Mouse (Mus musculus): ENCODE measurements around the gene Ngef. TPM values are rescaled to one million over a fixed set of nuclear protein-coding genes. Genes with fewer than 3 reads are reported as not detected.
"Not testable (repeated sequence)": the region's sequence is repeated elsewhere in the genome, so short reads cannot be mapped to it uniquely, and the experiment has no call there.

Ngef gene
- total and polyA plus RNA-seq, 3 experiments, result 0.16 TPM; not detected in 2

DNA sequence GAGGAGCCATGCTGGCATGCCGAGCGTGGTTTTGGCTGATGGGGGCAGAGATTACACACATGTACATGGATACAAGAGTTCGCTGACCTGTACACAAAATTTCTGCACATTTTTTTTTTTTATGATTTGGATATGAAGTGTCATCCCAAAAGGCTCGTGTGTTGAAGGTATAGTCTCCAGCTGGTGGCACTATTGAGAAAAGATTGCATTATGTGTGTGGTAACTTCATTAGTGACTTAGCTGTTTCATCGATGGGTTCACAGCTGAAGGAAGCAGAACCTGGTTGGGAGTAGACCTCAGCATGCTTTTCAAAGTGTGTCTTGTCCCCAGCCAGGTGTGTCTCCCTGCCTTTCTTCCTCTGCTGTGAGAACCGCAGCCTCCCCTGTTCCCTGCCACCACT, 105.3 kb downstream of the Ngef start:
- ATAC-seq (ENCODE audit: extremely low read depth, insufficient number of reproducible peaks, low FRiP score, poor library complexity, severe bottlenecking) (no peak), DNase-seq (ENCODE audit: low spot score) (no peak)
- no peaks in the 10 kb centered on the region for H3K9me3 ChIP-seq (replicated peaks)
- no peaks in the 10 kb centered on the region for H3K36me3 ChIP-seq (replicated peaks)
- no peaks in the 10 kb centered on the region for H3K4me1 ChIP-seq (ENCODE audit: insufficient read depth, low read depth, low read length)
- no peak overlapping the region for H3K4me3 ChIP-seq (ENCODE audit: low read depth, low read length)
- peaks cover 38% of the 10 kb centered on the region; the same call in 1 of the 2 replicates for H3K27me3 ChIP-seq (ENCODE audit: insufficient read depth, low read length)
- TF ChIP-seq POLR2AphosphoS5 (IDR thresholded peaks at IDR 0.05; ENCODE audit: insufficient replicate concordance, low read depth, low read length), result no peak
- no peak for TF ChIP-seq GATA2 (IDR thresholded peaks at IDR 0.05; ENCODE audit: borderline replicate concordance, low read depth, low read length)
- TF ChIP-seq TAL1 (conservative IDR thresholded peaks at IDR 0.05; ENCODE audit: low read depth, low read length), result no peak
- no peak for TF ChIP-seq CTCF (IDR thresholded peaks at IDR 0.05; ENCODE audit: low read depth, low read length)
- TF ChIP-seq GATA1 (IDR thresholded peaks at IDR 0.05; ENCODE audit: borderline replicate concordance, low read length), result no peak

DNA sequence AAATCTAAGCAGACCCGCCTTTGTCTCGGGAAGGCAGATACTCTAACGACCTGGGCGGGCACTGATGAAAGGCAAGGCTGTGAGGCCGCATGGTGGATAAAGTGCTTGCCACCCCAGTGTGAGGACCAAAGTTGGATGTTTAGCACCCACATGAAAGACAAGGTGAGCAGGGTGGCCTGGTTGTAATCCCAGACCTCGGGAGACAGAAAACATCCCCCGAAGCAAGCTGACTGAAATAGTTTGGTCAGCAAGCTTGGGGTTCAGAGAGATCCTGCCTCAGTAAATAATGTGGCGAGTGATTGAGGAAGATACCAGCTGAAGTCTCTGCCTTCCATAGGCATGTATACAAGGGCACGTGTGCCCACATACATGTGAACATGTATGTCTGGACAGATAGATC, 106.2 kb downstream of the Ngef start:
- no peak for DNase-seq (ENCODE audit: low spot score)
- H3K36me3 ChIP-seq (replicated peaks), result no peaks in the 10 kb centered on the region
- TF ChIP-seq GATA2 (IDR thresholded peaks at IDR 0.05; ENCODE audit: borderline replicate concordance, low read depth, low read length), result no peak
- TF ChIP-seq TAL1 (conservative IDR thresholded peaks at IDR 0.05; ENCODE audit: low read depth, low read length), result no peak
- TF ChIP-seq POLR2AphosphoS5 (IDR thresholded peaks at IDR 0.05; ENCODE audit: insufficient replicate concordance, low read depth, low read length), result no peak
- TF ChIP-seq CTCF (IDR thresholded peaks at IDR 0.05; ENCODE audit: low read depth, low read length), result no peak
- TF ChIP-seq GATA1 (IDR thresholded peaks at IDR 0.05; ENCODE audit: borderline replicate concordance, low read length), result no peak
- no peak overlapping the region for H3K4me3 ChIP-seq (ENCODE audit: low read depth, low read length)
- H3K27me3 ChIP-seq (ENCODE audit: insufficient read depth, low read length), result peaks cover 33% of the 10 kb centered on the region; the same call in 1 of the 2 replicates
- no peak for ATAC-seq (ENCODE audit: extremely low read depth, insufficient number of reproducible peaks, low FRiP score, poor library complexity, severe bottlenecking)
- H3K4me1 ChIP-seq (ENCODE audit: insufficient read depth, low read depth, low read length), result no peaks in the 10 kb centered on the region
- H3K9me3 ChIP-seq (replicated peaks), result no peaks in the 10 kb centered on the region

DNA sequence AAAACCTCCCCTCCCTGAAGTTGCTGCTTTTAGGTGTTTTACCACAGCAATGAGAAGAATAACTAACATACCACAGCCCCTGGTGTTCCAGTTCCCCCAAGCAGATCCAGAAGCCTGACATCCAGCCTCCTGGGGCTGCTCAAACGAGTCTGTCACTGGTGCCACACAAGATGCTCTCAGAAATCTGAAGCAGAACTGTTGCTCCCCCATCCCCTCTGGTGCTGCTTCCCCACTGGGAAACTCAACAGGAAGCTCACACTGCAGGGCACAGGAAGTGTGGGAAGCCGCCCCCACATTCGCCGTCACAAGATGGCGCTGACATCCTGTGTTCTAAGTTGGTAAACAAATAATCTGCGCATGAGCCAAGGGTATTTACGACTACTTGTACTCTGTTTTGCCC, 113.8 kb downstream of the Ngef start:
- H3K36me3 ChIP-seq (replicated peaks); ATAC-seq (ENCODE audit: extremely low read depth, insufficient number of reproducible peaks, low FRiP score, poor library complexity, severe bottlenecking); H3K4me3 ChIP-seq (ENCODE audit: low read depth, low read length); H3K27me3 ChIP-seq (ENCODE audit: insufficient read depth, low read length); DNase-seq (ENCODE audit: low spot score); H3K9me3 ChIP-seq (replicated peaks); H3K4me1 ChIP-seq (ENCODE audit: insufficient read depth, low read depth, low read length): not testable (repeated sequence)

DNA sequence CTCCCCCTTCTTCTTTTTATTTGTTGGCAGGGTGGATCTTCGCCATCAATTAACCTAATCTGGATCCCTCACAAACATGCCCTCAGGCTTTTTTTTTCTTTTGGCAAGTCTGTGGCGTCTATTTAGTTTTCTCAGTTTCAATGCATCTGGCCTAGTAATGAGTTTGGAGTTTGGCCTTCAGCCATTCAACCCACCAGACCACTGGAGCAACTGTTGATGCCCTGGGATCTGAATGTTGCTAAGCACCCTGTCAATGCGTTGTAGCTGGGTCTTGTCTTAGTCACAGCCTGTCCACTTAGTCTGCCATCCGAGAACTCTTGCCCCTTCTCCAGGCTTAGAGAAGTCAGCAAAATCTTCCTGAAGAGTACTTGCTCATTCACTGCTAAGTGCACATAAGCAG, 115.6 kb downstream of the Ngef start:
- Histone ChIP-seq H3K4me3 (ENCODE audit: low read depth, low read length) (no peak overlapping the region), H3K36me3 (replicated peaks) (no peaks in the 10 kb centered on the region), H3K9me3 (replicated peaks) (no peaks in the 10 kb centered on the region), H3K27me3 (ENCODE audit: insufficient read depth, low read length) (no peaks in the 10 kb centered on the region), H3K4me1 (ENCODE audit: insufficient read depth, low read depth, low read length) (no peaks in the 10 kb centered on the region)
- DNase-seq (ENCODE audit: low spot score) (no peak), ATAC-seq (ENCODE audit: extremely low read depth, insufficient number of reproducible peaks, low FRiP score, poor library complexity, severe bottlenecking) (no peak)
- no peak for TF ChIP-seq GATA1 (IDR thresholded peaks at IDR 0.05; ENCODE audit: borderline replicate concordance, low read length)
- no peak for TF ChIP-seq GATA2 (IDR thresholded peaks at IDR 0.05; ENCODE audit: borderline replicate concordance, low read depth, low read length)
- no peak for TF ChIP-seq POLR2AphosphoS5 (IDR thresholded peaks at IDR 0.05; ENCODE audit: insufficient replicate concordance, low read depth, low read length)
- no peak for TF ChIP-seq TAL1 (conservative IDR thresholded peaks at IDR 0.05; ENCODE audit: low read depth, low read length)
- no peak for TF ChIP-seq CTCF (IDR thresholded peaks at IDR 0.05; ENCODE audit: low read depth, low read length)

DNA sequence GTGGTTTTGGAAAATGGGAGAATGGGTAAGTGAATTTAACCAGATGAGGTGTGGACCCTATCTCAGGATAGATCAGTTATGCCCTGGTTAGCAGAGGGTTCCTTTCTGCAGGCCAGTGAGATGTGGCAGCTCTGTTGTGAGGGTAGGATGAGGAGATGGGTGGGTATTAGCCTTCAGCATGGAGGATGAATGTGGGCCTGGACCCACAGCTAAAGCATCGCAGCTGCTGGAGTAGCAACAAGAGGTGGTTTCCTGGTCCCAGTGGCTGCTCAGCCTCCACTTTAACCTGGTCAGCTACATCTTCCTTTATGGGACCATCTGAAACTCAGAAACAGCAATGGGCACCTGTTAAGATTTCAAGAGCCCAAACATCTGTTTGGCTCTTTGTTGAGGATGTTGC, 117.2 kb downstream of the Ngef start:
- H3K4me3 ChIP-seq (ENCODE audit: low read depth, low read length), result no peak overlapping the region
- no peaks in the 10 kb centered on the region for H3K4me1 ChIP-seq (ENCODE audit: insufficient read depth, low read depth, low read length)
- ATAC-seq (ENCODE audit: extremely low read depth, insufficient number of reproducible peaks, low FRiP score, poor library complexity, severe bottlenecking) (no peak), DNase-seq (ENCODE audit: low spot score) (no peak)
- H3K36me3 ChIP-seq (replicated peaks), result peaks cover 8% of the 10 kb centered on the region
- H3K27me3 ChIP-seq (ENCODE audit: insufficient read depth, low read length), result no peaks in the 10 kb centered on the region
- TF ChIP-seq GATA1 (IDR thresholded peaks at IDR 0.05; ENCODE audit: borderline replicate concordance, low read length), result no peak
- TF ChIP-seq POLR2AphosphoS5 (IDR thresholded peaks at IDR 0.05; ENCODE audit: insufficient replicate concordance, low read depth, low read length), result no peak
- no peak for TF ChIP-seq GATA2 (IDR thresholded peaks at IDR 0.05; ENCODE audit: borderline replicate concordance, low read depth, low read length)
- no peak for TF ChIP-seq CTCF (IDR thresholded peaks at IDR 0.05; ENCODE audit: low read depth, low read length)
- no peak for TF ChIP-seq TAL1 (conservative IDR thresholded peaks at IDR 0.05; ENCODE audit: low read depth, low read length)
- H3K9me3 ChIP-seq (replicated peaks), result no peaks in the 10 kb centered on the region

DNA sequence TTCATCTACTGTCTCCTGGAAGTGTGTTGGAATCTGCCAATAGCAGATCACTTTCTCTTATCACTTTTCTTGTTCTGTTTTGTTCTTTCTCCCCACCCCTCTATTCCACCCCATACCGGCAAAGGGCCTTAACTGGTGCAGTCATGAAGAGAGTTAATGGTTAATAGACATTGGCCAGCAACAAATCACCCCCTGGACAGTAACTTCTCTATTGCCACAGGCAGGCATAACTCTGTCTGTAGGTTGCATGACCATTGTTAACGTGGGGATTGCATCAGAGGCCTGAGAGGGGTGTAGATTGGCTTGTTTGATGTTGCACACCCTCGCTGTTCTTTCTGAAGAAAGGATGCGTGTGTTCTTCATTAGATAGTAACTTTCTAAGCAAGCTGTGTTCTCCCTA, 124.2 kb downstream of the Ngef start:
- no peak for ATAC-seq (ENCODE audit: extremely low read depth, insufficient number of reproducible peaks, low FRiP score, poor library complexity, severe bottlenecking)
- H3K4me3 ChIP-seq (ENCODE audit: low read depth, low read length), result no peak overlapping the region
- H3K36me3 ChIP-seq (replicated peaks), result peaks cover 67% of the 10 kb centered on the region
- H3K27me3 ChIP-seq (ENCODE audit: insufficient read depth, low read length), result no peaks in the 10 kb centered on the region
- DNase-seq (ENCODE audit: low spot score), result no peak
- H3K4me1 ChIP-seq (ENCODE audit: insufficient read depth, low read depth, low read length), result no peaks in the 10 kb centered on the region
- TF ChIP-seq CTCF (IDR thresholded peaks at IDR 0.05; ENCODE audit: low read depth, low read length) (no peak), GATA2 (IDR thresholded peaks at IDR 0.05; ENCODE audit: borderline replicate concordance, low read depth, low read length) (no peak), TAL1 (conservative IDR thresholded peaks at IDR 0.05; ENCODE audit: low read depth, low read length) (no peak), GATA1 (IDR thresholded peaks at IDR 0.05; ENCODE audit: borderline replicate concordance, low read length) (no peak), POLR2AphosphoS5 (IDR thresholded peaks at IDR 0.05; ENCODE audit: insufficient replicate concordance, low read depth, low read length) (no peak)
- H3K9me3 ChIP-seq (replicated peaks), result no peaks in the 10 kb centered on the region
